Mouse (Mus musculus): ENCODE results near the gene Fam222a.

Gene Fam222a

DNA sequence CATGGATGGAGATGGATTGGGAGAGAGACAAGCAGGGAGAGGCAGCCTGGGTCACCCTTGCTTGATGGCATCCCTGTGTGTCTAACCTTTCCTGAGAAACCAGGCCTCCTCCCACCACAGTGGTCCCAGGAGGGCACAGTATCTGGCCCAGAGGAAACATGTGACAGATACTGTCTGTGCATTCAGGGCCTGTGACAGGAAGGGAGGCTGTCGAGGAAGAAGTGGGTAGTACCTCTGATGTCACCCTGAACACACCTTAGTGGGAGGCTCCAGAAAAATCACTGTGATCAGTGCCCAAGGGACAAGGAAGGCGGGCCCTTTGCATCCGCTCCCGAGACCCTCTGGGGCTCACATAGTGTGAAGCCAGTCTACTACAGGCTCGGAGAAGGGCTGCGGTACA is 38.2 kb downstream of the Fam222a start:
- DNase-seq (ENCODE audit: low spot score in 2 of 2) = no peak

DNA sequence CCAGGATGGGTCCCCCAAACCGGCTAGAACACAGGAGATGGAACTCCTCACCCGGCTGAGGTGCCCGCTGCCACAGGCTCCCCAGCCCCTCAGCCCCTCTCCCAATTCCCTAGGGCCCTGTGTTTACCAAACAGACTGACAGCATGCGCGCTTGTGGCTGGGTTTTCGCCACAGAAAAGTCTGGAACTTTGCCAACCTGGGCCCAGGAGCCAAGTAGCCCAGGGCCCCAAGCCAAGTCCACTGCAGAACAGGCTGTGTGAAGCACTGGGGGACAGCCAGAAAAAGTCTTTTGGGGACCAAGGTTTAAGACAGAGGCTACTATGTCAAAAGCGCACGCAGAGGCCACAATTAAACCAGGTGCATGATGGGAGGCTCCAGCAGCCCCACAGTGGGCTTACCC is 39.8 kb downstream of the Fam222a start:
- DNase-seq (ENCODE audit: low spot score in 2 of 2) = peak; percentile 51 to 56

GRCm38 (mm10) chr5:114608516-114608915 is 40.7 kb downstream of the Fam222a start:
- peak; percentile 52 to 79 for DNase-seq (ENCODE audit: low spot score in 2 of 2)

DNA sequence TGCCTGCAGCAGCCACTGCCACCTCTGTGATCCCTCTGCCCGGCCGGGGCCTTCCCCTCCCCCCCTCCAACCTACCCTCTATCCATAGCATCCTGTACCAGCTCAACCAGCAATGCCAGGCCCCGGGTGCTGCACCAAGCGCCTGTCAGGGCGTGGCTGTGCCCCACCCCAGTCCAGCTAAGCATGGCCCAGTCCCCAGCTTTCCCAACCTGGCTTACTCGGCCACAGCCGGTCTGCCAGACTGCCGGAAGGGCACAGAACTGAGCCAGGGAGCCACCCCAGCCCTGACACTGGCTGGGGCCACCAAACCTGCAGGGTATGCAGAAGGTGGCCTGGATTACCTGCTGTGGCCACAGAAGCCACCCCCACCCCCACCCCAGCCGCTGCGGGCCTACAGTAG is 43.4 kb downstream of the Fam222a start:
- no peak for DNase-seq (ENCODE audit: low spot score in 2 of 2)

DNA sequence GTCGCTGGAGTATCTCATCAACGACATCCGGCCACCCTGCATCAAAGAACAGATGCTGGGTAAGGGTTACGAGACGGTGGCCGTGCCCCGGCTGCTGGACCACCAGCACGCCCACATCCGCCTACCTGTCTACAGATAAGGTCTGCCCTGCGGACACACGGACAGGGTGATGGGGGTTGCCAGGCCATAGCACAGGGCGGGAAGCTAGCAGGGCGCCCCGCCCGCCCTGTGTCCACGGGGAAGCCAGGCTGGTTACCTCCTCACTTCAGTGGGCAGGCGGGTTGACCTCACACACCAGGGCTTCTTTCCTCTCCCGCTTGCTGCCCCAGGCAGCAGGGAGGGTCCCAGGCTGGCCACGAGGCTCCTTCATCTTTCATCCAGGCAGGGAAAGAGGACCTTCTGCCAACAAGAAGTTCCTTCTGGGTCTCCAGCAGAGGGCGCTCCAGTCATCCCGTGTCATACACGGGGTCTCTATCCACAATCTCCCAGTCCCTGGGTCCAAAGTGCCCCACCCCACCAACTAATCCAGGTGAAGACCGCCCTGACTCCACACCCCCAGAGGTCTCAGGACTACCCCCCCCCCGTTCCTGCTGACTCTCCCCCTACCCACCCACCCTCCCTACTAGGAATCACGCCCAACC is 44.3 kb downstream of the Fam222a start:
- DNase-seq (ENCODE audit: low spot score in 2 of 2) = no peak

DNA sequence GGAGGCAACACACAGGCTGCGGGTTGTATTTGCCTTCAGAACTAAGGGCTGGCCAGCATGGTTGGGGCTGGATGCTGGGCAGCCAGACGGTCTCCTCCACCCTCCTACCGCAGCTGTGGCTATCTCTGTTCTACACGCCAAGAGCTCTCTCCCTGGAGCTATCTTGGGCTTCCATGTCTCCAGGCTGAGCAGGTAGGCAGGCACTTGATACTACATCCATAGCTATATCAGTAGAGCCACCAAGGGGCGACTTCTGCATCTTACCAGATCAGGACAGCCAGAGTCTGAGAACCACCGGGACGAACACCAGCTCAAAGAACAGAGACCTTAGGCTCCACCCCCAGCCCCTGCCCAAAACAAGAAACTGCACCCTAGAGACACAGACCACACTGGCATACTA is 47.0 kb downstream of the Fam222a start:
- no peak for DNase-seq (ENCODE audit: low spot score in 2 of 2)

DNA sequence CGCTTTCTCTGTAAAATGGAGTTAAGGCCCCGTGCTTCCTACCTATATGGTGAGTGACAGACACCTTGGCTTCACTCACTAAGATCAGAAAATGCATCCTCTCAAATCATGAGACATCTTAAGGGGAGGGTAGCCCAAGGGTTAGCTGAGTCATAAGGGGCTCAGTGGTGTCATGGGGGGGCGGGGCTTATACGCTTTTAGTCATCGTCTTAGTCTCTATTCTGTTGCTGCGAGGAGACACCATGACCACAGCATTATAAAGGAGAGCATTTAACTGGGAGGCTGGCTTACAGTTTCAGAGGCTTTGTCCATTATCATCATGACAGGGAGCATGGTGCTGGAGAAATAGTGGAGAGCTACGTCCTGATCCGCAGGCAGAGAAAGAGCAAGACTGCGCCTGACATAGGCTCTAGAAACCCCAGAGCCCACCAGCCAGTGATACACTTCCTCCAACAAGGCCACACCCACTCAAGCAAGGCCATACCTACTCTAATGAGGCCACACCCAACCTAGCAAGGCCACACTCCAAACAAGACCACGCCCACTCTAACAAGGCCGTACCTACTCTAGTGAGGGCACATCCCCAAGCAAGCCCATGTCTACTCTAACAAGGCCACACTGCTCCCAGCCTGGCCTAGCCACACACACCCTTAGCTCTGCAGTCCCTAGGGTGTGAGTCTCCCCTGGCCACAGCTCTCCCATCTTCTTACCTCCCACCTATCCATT is 48.7 kb downstream of the Fam222a start:
- DNase-seq (ENCODE audit: low spot score in 2 of 2) = no peak

DNA sequence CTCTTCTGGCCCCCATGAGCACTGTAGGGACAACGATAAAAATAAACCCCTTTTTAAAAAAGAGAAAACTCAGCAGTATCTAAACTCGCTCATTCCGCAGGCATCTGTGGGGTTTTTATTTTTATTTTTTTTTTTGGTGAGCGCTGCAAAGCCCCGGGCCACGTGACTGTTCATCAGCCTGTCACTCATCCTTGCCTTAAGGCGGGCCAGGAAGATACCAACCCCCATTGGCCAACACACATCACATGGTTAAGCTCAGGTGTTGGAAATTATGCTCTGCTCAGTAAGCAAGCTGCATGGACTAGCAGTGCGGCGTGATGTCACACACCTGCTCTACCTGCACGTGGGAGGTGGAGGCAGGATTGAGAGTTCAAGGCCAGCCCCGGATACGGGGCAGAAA is 50.0 kb downstream of the Fam222a start:
- no peak for DNase-seq (ENCODE audit: low spot score in 2 of 2)

DNA sequence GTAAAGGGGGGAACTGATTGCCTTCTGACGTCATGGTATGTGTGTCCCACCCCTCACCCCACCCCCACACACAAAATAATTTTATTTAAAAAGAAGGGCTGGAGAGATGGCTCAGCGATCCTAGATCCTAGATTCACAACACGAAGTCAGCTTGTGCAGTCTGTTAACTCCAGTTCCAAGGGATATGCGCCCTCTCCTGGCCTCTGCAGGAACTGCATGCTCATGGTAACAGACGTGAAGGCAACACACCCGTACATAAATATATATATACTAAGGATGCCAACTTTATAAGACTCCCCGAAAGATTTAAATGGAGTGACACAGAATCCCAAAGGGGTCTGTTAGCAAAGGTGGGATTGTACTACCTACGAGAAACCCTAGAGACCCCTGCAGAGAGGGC is 51.0 kb downstream of the Fam222a start:
- peak; percentile 45 to 70 for DNase-seq (ENCODE audit: low spot score in 2 of 2)

GRCm38 (mm10) chr5:114620305-114620704 is 52.5 kb downstream of the Fam222a start:
- DNase-seq (ENCODE audit: low spot score in 2 of 2) = no peak

DNA sequence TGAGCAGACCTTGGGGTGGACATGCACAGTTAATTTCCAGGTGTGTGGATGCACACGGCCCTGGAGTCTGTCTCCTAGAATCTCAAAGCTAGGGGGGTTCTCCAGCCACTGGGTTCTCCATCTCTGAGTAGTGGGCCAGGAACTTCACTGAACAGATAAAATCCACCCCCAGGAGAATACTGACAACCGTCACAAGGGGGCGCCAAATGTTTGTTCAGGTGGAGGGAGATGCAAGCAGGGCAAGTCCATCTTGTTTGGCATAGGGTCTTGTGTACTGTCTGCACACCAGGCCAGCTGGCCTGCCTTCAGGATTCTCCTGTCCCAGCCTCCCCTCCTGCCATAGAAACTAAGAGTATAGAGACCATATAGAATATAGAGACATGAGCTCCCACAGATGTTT is 57.8 kb downstream of the Fam222a start:
- DNase-seq (ENCODE audit: low spot score in 2 of 2) = peak in 1 of 2 experiments; percentile 53

- no peak for DNase-seq (ENCODE audit: low spot score in 2 of 2)
Observed at GRCm38 (mm10) chr5:114631336-114631735, 63.5 kb downstream of the Fam222a start.

DNA sequence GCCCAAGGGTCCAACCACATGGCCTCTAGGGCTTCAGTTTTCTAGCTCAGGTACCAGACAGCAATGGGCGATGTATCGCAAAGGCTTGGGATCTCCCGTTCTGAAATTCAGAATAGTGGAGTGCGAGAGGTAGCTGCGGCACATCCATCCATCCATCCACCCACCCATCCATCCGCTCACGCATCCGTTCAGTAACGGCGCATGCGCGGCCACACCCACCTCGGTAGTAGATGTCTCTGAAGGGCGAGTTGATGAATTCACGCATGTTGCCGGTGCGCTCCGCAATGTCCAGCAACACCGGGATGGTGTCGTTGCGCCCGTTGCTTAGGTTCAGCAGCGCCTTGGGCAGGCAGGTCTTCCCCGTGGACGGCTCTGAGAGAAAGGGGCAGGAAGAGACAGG is 68.3 kb downstream of the Fam222a start:
- no peak for DNase-seq (ENCODE audit: low spot score in 2 of 2)

GRCm38 (mm10) chr5:114638769-114639644 is 71.2 kb downstream of the Fam222a start:
- peak; percentile 55 to 83 for DNase-seq (ENCODE audit: low spot score in 2 of 2)

- DNase-seq (ENCODE audit: low spot score in 2 of 2) = no peak
Observed at GRCm38 (mm10) chr5:114639645-114639957, 71.8 kb downstream of the Fam222a start.

GRCm38 (mm10) chr5:114640809-114641208 is 73.0 kb downstream of the Fam222a start:
- DNase-seq (ENCODE audit: low spot score in 2 of 2) = no peak

DNA sequence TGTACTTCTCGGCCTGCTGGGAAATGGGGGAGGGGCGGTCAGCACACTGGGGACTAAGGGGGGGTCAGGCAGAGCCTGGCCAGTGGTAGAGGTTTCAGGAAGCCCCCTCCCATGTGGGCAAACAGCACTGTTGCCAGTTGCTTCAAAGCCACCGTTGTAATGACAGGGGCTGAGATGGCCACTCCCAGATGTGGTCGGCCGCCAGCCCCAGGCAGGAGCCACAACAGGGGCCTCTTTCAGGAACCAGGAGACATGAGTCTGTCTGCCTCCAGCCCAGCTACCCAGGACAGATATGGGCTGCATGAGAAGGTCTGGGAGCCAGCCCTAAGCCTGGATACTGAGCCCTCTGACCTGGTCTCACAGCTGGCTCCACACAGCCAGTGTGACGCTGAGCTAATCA is 77.1 kb downstream of the Fam222a start:
- DNase-seq (ENCODE audit: low spot score in 2 of 2) = no peak

- DNase-seq (ENCODE audit: low spot score in 2 of 2) = no peak
Observed at GRCm38 (mm10) chr5:114645916-114646315, 78.1 kb downstream of the Fam222a start.

- DNase-seq (ENCODE audit: low spot score in 2 of 2) = no peak
Observed at GRCm38 (mm10) chr5:114647211-114647974, 79.6 kb downstream of the Fam222a start.

GRCm38 (mm10) chr5:114648728-114649311 is 81.0 kb downstream of the Fam222a start:
- no peak for DNase-seq (ENCODE audit: low spot score in 2 of 2)

DNA sequence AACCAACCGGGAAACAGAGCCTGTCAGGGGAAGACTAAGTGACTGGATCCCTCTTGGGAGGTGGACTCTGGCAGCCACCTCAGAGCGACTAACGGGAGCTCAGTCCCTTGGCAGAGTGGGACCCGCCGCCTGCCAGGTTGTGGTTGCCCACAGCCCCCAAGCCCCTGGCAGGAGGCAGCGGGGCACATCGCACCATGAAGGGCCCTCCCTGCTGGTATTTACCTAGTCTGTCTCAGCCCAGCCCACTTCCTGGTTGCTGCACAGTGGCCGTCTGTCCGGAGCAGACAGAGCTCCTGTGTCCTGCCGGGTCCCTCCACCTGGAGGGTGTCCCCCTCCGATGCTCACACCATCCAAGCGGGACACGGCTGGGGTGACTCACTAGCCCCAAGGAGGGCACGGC is 83.2 kb downstream of the Fam222a start:
- no peak for DNase-seq (ENCODE audit: low spot score in 2 of 2)

DNA sequence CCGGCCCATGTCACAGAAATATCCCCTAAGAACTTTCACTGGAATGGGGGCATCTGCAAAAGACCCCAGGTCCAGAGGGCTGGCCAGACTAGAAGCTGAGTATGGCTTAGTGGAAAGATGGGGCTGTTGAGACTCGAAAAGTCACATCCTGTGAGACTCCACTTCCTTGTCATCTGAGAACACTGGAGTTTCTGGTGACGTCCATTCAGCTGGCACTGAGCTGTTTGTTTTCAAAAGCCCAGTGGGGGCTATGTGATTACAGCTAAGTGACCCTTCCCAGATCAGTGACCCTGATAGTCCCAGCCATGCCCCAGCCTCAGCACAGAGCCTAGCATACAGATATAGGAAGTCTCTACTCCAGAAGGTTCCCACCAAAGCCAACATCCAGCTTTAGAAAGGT is 83.6 kb downstream of the Fam222a start:
- no peak for DNase-seq (ENCODE audit: low spot score in 2 of 2)
